Mouse (Mus musculus) kidney, adult 2 months (tissue): ENCODE data around the gene Rabac1.

Source experiments
- CTCF ChIP-seq: fragments of 200-500 bp; conservative IDR thresholded peaks from 2 replicates; pipeline ENCODE4 v1.5.1; 2011; ENCODE audit warnings: low read depth, mild to moderate bottlenecking, control low read depth, low read length, moderate library complexity, mixed read lengths; ENCODE audit not compliant: insufficient read depth, insufficient read length
- POLR2A ChIP-seq: fragments of 200-500 bp; IDR thresholded peaks from one replicate; pipeline ENCODE4 v1.6.1; 2011; ENCODE audit warnings: low read depth, low read length, control low read depth

GRCm38 (mm10) chr7:25006586-25007364, 34.2 kb upstream of the Rabac1 start:
- TF ChIP-seq CTCF (no peak), POLR2A (no peak)
